Mouse (Mus musculus): Measurements from ENCODE around the gene Dgat2.

The Dgat2 gene

DNA sequence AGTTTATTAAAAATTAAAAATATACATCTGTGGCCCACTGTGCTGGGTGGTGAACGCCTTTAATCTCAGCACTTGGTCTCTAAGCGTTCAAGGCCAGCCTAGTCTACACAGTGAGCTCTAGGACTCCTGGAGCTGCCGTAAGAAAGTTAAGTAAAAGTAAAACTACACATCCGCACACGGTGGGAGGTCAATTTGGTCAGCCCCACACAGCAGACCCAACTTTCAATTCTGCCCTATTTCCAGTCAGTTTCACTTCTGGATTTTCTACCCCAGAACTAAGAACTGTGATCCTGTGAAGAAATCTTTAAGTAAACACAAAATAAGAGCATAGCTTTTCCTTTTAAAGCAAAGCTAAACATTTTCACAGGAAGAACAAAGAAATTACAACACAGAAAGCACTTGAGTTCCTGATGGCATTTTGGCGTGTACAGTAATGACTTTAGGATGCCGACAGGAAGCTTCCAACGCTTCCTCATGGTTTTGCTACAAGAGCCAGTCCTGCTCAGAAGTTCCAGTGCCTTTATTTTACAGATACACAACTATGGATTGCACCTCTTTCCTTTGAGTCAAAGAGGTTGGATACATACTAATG, 48.6 kb downstream of the Dgat2 start:
- no peak for DNase-seq

DNA sequence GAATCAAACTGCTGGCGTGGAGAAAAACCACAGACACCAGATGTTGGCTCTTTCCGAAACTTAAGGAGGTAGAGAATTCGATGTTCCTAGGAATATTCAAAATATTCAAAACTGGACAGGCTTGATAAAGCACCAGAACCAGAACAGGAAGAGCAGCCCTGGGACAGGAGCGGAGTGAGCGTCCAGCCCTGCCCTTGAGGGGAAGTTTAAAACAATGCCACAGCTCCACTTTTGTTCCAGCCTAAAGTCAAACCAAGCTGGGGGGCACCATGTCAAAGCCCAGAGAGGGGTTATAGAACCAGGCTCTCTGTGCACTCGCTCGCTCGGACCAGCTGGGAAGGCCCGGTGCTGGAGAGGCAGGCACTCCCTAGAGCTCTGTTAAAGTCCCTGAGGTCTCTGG, 49.9 kb downstream of the Dgat2 start:
- no peak for DNase-seq

DNA sequence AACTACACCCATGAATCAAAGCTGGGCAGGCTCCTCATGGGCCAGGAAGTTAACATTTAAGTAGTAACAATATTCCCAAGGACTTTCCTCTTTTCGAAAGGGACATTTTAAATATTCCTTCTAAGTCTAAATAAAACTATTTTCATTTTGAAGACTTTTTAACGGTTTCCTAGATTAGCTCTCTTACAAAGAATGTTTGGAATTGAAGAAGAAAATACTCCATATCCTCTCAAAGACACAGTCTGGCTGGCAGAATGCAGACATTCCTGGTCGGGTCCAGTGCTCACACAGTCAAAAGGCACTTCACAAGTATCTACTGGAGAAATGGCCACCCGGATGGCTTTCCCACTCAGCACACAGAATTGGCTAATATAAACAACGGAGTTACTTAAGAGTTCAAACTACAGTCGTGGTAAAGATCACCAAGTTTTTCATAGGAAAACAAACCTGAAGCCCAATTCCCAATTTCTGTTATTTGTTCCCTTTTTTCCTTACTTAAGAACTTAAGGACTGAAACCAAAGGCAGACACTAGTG, 50.6 kb downstream of the Dgat2 start:
- no peak for DNase-seq

DNA sequence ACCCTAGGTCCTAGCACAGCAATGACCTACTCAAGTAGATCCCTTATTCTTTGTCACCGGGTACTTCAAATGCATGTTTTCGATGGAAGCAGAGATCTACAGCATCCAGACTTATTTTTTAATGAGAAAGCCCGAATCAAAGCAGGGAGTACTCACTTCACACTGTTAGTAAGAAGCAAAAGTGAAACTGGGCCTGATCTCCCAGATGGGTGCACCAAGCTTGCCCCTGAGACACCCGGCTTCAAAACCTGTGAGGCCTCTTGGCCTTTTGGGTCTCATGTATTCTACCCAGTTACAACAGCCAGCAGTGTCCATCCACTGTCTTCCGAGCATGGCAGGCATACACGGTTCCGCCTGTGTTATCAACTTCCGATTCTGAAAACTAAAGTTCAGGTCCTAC, 53.6 kb downstream of the Dgat2 start:
- DNase-seq, result no peak

DNA sequence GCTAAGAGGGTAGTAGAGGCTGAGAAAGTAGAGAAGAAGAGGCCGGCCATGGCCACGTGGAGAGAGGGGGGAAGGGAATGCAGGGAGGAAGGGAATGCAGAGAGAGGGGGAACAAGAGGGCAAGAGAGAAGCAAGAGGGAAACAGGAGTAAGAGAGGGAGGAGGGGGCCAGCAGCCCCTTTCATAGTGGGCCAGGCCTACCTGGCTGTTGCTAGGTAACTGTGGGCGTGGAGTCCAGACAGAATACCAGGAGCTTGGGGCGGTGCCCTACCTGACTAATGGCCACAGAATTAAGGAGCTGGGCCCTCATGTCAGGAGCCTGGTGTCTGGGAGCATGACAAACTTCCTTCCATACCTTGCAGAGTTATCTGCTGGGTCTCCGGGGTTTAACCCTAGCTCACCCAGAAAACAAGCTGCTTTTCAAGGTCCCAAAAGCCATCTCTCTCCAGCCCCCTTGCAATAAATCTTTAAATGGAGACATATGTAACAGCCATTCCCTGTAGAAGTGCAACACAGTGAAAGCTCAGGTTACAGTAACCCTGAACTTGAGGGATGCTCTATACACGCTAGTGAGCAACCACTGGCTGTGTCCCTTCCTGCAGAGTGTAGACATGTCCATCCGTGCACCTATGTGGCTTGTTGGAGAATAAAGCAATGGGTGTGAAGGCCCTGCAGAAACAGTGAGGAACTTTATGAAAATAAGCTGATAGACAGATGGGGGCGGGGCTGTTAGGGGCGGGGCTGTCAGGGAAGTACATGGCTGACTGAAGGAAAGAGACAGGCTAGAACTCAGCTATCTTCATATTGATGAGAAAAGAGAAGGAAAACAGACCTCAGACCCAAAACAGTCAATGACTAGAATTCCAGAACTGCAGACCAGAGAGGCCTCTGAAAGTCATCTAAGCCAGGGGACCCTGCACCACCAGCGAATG, 54.2 kb downstream of the Dgat2 start:
- DNase-seq, result no peak

DNA sequence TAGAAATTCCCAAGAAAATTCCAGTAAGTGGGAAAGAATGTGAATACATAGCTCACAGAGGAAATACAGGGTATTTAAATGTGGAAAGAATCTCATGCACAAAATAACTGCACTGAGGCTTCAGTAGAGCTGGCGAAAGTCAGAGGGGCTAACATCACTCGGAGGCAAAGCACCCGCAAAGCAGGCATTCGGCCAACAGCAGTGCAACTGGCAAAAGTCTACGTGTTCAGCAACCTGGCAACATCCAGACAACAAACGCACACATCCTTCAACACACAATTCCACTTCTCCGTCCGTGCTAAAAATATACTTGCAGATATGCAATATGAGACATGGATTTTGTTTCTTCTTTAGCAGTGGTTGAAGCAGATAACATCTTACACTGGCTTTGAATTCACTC, 56.5 kb downstream of the Dgat2 start:
- no peak for DNase-seq

DNA sequence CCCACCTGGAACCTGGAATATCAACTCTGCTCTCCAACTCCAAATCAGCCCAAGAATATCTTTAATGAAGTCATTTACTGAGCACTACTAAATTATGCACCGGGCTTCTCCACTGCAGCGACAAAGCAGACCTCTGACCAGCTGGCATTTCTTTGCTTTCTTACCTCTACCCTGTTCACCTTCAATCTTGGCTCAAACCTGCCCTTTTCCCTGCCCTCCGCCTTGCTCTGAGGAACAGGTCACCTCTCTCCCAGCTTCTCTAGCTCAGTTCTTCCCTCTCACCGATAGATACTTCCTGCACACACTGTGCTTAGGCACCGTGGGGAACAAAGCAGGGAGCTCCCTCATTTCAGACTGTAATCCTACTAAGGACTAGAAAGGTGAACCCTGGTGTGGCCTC, 59.9 kb downstream of the Dgat2 start:
- DNase-seq, result no peak

DNA sequence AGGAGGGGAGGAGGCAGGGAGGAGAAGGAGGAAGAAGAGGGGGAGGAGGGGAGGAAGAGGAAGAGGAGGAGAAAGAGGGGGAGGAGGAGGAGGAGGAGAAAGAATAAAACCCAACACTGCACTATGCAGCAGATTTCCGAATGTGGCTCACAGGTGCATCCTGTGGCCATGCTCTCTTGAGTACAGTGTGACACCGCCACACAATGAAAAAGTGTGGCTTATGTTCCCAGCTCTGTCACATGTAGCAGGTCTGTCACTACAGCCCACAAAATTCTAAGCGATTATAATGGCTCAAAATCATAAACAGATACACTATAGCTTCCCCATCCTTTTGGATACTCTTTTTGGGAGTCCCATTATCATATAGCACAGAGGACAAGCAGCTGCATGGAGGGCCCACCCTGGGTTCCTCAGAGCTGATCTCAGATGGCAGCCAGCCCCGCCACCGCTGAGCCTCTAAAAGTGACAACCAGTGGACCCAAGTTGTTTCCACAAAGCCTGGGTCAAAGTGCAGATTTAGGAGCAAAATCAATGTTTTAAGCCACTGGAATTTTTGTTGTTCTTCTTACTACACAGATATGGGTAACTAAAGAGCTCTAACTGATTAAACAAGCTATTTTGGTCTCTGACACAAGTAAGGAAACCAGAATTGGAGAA, 61.5 kb downstream of the Dgat2 start:
- peak; percentile 46 for DNase-seq

DNA sequence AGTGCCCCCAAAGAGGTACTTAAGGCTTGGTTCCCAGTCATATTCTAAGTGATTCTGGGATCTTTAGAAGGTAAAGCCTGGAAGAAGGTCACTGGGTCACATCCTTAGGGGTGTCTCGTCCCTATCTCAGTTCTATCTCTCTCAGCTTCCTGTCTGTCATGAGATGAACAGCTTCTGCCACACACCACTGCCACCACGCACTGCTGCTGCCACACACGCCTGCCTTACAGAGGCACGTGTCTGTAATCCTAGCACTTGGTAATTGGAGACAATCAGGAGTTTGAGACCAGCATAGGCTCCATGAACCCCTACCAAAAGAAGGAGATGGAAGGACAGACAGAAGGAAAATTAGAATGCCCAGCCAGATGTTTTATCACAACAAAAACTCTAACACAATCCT, 62.4 kb downstream of the Dgat2 start:
- DNase-seq, result peak; percentile 28

DNA sequence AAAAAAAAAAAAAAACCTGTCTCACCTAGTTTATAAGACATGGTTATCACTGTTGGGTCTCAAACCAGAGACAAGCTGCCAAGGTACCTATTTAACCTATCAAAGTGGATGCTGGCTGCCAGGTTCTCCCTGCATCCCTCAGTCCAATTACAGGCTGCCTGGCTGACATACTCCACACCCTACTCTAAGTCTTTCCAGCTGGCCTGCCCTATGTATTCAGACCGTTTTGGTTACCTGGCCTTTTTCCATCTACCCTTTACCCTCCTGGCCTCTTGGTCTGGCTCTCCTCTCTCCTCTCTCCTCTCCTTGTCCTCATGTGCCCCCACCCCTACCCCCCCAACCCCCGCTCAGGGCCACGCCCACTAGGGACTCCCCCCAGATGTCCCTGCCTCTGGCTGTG, 65.7 kb downstream of the Dgat2 start:
- DNase-seq, result no peak

DNA sequence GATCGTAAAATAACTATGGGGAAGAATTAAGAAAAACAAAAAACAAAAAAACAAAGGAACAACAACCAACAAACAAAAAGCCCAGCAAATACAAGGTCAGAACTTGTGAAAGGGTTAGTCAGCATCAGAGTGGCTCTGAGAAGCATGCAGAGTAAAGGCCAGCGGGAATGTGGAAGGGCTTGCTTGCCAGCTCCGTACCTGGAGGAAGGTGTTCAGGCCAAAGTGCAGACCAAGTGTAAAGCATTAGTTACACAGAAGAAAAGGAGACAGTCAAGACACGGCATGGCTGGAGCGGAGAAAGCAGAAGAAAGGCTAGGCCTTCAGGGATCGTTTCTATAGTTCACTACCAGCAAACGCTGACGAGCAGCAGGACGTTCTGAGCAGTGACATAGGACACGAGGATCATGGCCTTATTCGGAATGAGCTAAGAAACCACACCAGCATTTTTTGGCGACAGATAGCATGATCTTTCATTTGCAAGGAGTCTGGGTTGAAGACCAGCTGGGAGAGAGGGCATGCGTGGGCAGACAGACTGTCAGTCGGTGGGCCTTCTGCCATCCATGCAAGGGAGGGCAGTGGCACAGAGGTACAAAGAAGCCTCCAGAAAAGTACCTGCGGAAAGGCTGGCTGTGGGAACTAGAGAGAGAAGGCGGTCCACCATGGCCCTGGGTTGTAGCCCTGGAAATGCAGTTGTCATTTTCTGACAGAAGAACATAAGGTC, 68.4 kb downstream of the Dgat2 start:
- DNase-seq, result no peak

DNA sequence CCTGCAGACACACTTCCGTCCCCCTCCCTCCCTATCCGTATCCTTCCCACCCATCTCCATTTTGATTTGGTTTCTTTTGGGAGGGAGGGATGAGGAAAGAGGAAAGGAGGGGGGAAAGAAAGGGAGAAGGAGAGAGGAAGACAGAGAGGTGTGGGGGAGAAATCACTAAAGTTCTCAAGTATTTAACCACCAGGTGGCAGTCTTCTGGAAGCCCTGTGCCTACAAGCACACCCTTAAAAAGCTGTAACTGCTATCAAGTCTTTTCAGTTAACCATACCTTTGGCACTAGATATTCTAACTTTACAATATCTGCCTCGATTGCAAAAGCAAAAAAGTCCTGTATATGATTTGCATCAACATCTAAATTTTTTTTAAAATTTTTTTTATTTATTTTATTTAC, 75.0 kb downstream of the Dgat2 start:
- DNase-seq, result no peak

DNA sequence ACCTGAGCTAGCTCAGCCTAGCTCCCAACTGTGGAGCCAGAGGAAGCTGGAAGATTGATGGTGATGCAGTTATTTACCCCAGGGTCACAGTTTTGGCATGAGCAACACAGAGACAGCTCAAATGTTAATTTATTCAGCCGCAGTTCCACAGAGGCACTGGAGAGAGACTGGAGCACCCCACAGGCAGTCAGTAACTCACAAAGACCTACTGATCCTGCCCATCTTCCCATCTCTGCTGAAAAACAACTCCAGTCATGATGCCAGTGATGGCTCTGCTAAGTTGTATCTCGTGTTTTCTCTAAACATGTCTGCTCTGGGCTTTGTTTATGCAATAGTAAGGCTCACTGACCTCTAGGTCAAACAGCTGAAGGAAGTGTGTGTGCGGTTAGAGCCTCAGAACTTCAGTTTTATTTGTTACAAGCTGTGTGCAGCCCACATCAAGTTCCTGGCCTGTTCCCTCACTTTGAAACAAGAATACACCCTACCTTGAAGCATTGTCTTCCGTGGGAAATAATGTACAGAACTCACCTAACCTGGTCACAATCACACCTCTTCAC, 75.7 kb downstream of the Dgat2 start:
- no peak for DNase-seq

All from thymus, postnatal 25 days (tissue).